Mouse (Mus musculus): ENCODE data around the gene Gm13103. TPM values are rescaled to one million over a fixed set of nuclear protein-coding genes. Genes with fewer than 3 reads are reported as not detected.
"Not testable (repeated sequence)": the region's sequence is repeated elsewhere in the genome, so short reads cannot be mapped to it uniquely, and the experiment has no call there.

Gene Gm13103
- polyA plus RNA-seq (2012; ENCODE audit: insufficient read depth, insufficient read length, missing spikeins) = not detected in 2 replicates

GRCm38 (mm10) chr4:143846197-143846596, at the start of gene Gm13103:
Gm13103 (plus strand) TSS chr4:143846497.
- H3K27ac ChIP-seq (replicated peaks; ENCODE audit: low read depth, low read length); H3K4me3 ChIP-seq (ENCODE audit: insufficient read depth, low read depth, low read length); H3K4me1 ChIP-seq (ENCODE audit: control insufficient read depth, insufficient read depth, insufficient read length, low read length): not testable (repeated sequence)

DNA sequence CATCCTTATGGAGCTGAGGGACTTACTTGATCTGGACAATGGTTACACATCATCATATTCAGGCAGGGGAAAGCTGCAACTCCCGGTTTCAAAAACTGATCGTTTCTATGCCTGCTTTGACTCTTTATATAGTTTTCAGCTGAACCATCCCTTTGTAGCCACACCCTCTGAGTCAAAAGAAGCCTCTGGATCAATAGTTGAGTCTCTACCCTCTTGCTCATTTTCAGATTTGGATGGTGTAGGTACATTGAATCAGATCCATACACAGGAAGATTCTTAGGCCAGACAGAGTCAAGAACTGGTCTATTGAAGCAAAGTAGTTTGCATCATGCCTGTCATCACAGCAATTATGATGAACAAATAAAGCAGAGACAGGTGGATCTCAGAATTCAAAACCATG, 30.3 kb upstream of the Gm13103 start, which contains the start of gene Gm13084:
Gm13084 (minus strand) TSS at position 101 of the 400 bp plus-strand sequence.
- H3K4me3 ChIP-seq (ENCODE audit: insufficient read depth, low read depth, low read length) = no peak within 1 kb of the TSS
- no peak within 1 kb of the TSS for H3K27ac ChIP-seq (replicated peaks; ENCODE audit: low read depth, low read length)
- H3K4me1 ChIP-seq (ENCODE audit: control insufficient read depth, insufficient read depth, insufficient read length, low read length) = no peaks in the 10 kb centered on the region

DNA sequence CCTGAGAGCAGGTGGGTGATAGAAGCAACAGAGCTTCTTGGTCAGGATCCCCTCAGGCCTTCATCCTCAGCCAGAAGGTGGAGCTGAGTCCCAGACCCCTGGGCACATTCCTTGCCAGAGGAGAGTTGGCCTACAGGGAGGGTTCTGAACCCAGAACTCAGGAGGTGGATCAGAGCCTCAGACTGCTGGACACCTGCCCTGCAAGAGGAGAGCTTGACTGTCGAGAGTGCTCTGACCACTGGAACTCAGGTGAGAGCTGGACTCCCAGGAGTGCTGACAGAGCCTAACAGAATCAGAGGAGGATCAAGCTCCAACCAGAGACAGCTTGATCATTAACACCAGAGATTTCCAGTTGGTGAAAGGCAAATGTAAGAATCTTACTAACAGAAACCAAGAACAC, 36.1 kb downstream of the Gm13103 start:
- not testable (repeated sequence) for H3K27ac ChIP-seq (replicated peaks; ENCODE audit: low read depth, low read length); H3K4me3 ChIP-seq (ENCODE audit: insufficient read depth, low read depth, low read length); H3K4me1 ChIP-seq (ENCODE audit: control insufficient read depth, insufficient read depth, insufficient read length, low read length)

DNA sequence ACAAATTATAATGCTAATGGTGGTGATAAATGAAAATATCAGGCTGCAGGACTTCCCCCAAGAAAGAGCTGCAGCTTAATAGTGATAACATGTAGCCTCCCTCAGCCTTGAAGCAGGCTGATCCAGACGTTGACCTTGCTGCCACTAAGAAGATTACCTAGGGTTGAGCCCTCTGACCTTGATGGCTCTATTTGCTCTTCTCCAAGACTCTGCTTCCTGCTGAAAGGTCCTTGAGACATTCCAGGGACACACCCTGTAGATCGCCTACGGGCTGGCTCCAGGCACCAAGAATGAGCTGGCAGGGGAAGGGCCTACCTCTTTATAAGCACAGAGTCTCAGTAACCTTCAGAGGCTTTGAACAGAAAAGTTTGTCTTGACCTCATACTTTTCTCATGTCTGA, 48.1 kb downstream of the Gm13103 start:
- H3K27ac ChIP-seq (replicated peaks; ENCODE audit: low read depth, low read length); H3K4me3 ChIP-seq (ENCODE audit: insufficient read depth, low read depth, low read length); H3K4me1 ChIP-seq (ENCODE audit: control insufficient read depth, insufficient read depth, insufficient read length, low read length): not testable (repeated sequence)

- H3K27ac ChIP-seq (replicated peaks; ENCODE audit: low read depth, low read length); H3K4me3 ChIP-seq (ENCODE audit: insufficient read depth, low read depth, low read length); H3K4me1 ChIP-seq (ENCODE audit: control insufficient read depth, insufficient read depth, insufficient read length, low read length): not testable (repeated sequence)
These were observed 54.0 kb downstream of the Gm13103 start, which contains the start of gene Pramef6 for GRCm38 (mm10) chr4:143900280-143900679. Pramef6 (minus strand) TSS chr4:143900380.

Other genes with a start within 250 kb of the Gm13103 start
- gene Gm13083, start 231.5 kb upstream of the Gm13103 start, polyA plus RNA-seq (2012; ENCODE audit: insufficient read depth, insufficient read length, missing spikeins) = not detected in 2 replicates
- gene Gm13088, start 189.3 kb upstream of the Gm13103 start, polyA plus RNA-seq (2012; ENCODE audit: insufficient read depth, insufficient read length, missing spikeins) = not detected in 2 replicates
- not detected in 2 replicates for gene Gm13089, start 143.8 kb upstream of the Gm13103 start, polyA plus RNA-seq (2012; ENCODE audit: insufficient read depth, insufficient read length, missing spikeins)
- gene Gm13078, start 127.0 kb upstream of the Gm13103 start, polyA plus RNA-seq (2012; ENCODE audit: insufficient read depth, insufficient read length, missing spikeins) = not detected in 2 replicates
- not detected in 2 replicates for gene Gm13023, start 57.1 kb upstream of the Gm13103 start, polyA plus RNA-seq (2012; ENCODE audit: insufficient read depth, insufficient read length, missing spikeins)
- not detected in 2 replicates for gene Gm13084, start 30.4 kb upstream of the Gm13103 start, polyA plus RNA-seq (2012; ENCODE audit: insufficient read depth, insufficient read length, missing spikeins)
- not detected in 2 replicates for gene Pramef6, start 53.9 kb downstream of the Gm13103 start, polyA plus RNA-seq (2012; ENCODE audit: insufficient read depth, insufficient read length, missing spikeins)
- not detected in 2 replicates for gene Pramef25, start 104.5 kb downstream of the Gm13103 start, polyA plus RNA-seq (2012; ENCODE audit: insufficient read depth, insufficient read length, missing spikeins)
- not detected in 2 replicates for gene Gm13101, start 120.5 kb downstream of the Gm13103 start, polyA plus RNA-seq (2012; ENCODE audit: insufficient read depth, insufficient read length, missing spikeins)
- gene Pramef17, start 147.9 kb downstream of the Gm13103 start, polyA plus RNA-seq (2012; ENCODE audit: insufficient read depth, insufficient read length, missing spikeins) = not detected in 2 replicates
- gene Pramel4, start 212.6 kb downstream of the Gm13103 start, polyA plus RNA-seq (2012; ENCODE audit: insufficient read depth, insufficient read length, missing spikeins) = not detected in 2 replicates